Mouse (Mus musculus): ENCODE data around the gene Nop56. TPM values are rescaled to one million over a fixed set of nuclear protein-coding genes. Genes with fewer than 3 reads are reported as not detected.

Nop56 gene
- 237 and 239 TPM in 2 replicates for polyA plus RNA-seq (2015; fragmentation: Nextera tagmentation; extraction: Ambion mirVana)

GRCm38 (mm10) chr2:130274149-130274861 lies at the start of gene Nop56:
Nop56 (plus strand) TSS chr2:130274430.
- H3K4me3 ChIP-seq (ENCODE audit: low read depth, low read length) = peak within 1 kb of the TSS; percentile 83
- H3K27ac ChIP-seq (ENCODE audit: low read length) = peak within 1 kb of the TSS; percentile 91
- H3K9ac ChIP-seq (ENCODE audit: low read depth, low read length) = peak within 1 kb of the TSS; percentile 91
- ATAC-seq = peak; percentile 97
- peak within 1 kb of the TSS; percentile 82 for H3K4me2 ChIP-seq (ENCODE audit: low read length)
- no peaks in the 10 kb centered on the region for H3K27me3 ChIP-seq (ENCODE audit: control insufficient read depth, insufficient read depth, low read depth, low read length)
- peaks cover 27% of the 10 kb centered on the region for H3K4me1 ChIP-seq (ENCODE audit: control insufficient read depth, insufficient read depth, low read length)
- peaks cover 29% of the 10 kb centered on the region for H3K36me3 ChIP-seq (ENCODE audit: control insufficient read depth, insufficient read depth, low read length)
- H3K9me3 ChIP-seq (replicated peaks; ENCODE audit: control insufficient read depth, low read length, poor library complexity, severe bottlenecking) = no peaks in the 10 kb centered on the region
- WGBS = under 1% methylated on average over 68 of the region's 68 CpGs

- H3K4me2 ChIP-seq (ENCODE audit: low read length) = no peak overlapping the region
- H3K9ac ChIP-seq (ENCODE audit: low read depth, low read length) = no peak overlapping the region
- H3K27me3 ChIP-seq (ENCODE audit: control insufficient read depth, insufficient read depth, low read depth, low read length) = no peaks in the 10 kb centered on the region
- no peak overlapping the region for H3K27ac ChIP-seq (ENCODE audit: low read length)
- 43% methylated on average over 9 of the region's 9 CpGs for WGBS
- H3K9me3 ChIP-seq (replicated peaks; ENCODE audit: control insufficient read depth, low read length, poor library complexity, severe bottlenecking) = no peaks in the 10 kb centered on the region
- no peaks in the 10 kb centered on the region for H3K4me1 ChIP-seq (ENCODE audit: control insufficient read depth, insufficient read depth, low read length)
- H3K36me3 ChIP-seq (ENCODE audit: control insufficient read depth, insufficient read depth, low read length) = no peaks in the 10 kb centered on the region
- no peak for ATAC-seq
- H3K4me3 ChIP-seq (ENCODE audit: low read depth, low read length) = no peak overlapping the region
Measured at GRCm38 (mm10) chr2:130246912-130247311, 27.3 kb upstream of the Nop56 start.

GRCm38 (mm10) chr2:130248226-130248625 lies 26.0 kb upstream of the Nop56 start:
- Histone ChIP-seq H3K4me2 (ENCODE audit: low read length) (no peak overlapping the region), H3K4me1 (ENCODE audit: control insufficient read depth, insufficient read depth, low read length) (no peaks in the 10 kb centered on the region), H3K9me3 (replicated peaks; ENCODE audit: control insufficient read depth, low read length, poor library complexity, severe bottlenecking) (no peaks in the 10 kb centered on the region), H3K27ac (ENCODE audit: low read length) (no peak overlapping the region), H3K9ac (ENCODE audit: low read depth, low read length) (no peak overlapping the region), H3K36me3 (ENCODE audit: control insufficient read depth, insufficient read depth, low read length) (no peaks in the 10 kb centered on the region), H3K4me3 (ENCODE audit: low read depth, low read length) (no peak overlapping the region), H3K27me3 (ENCODE audit: control insufficient read depth, insufficient read depth, low read depth, low read length) (no peaks in the 10 kb centered on the region)
- ATAC-seq = no peak
- WGBS = 77% methylated on average over 7 of the region's 7 CpGs

- H3K9ac ChIP-seq (ENCODE audit: low read depth, low read length) = no peak overlapping the region
- H3K36me3 ChIP-seq (ENCODE audit: control insufficient read depth, insufficient read depth, low read length) = no peaks in the 10 kb centered on the region
- no peaks in the 10 kb centered on the region for H3K27me3 ChIP-seq (ENCODE audit: control insufficient read depth, insufficient read depth, low read depth, low read length)
- ATAC-seq = no peak
- no peak overlapping the region for H3K4me2 ChIP-seq (ENCODE audit: low read length)
- no peak overlapping the region for H3K4me3 ChIP-seq (ENCODE audit: low read depth, low read length)
- H3K27ac ChIP-seq (ENCODE audit: low read length) = no peak overlapping the region
- WGBS = 88% methylated on average over 4 of the region's 4 CpGs
- H3K9me3 ChIP-seq (replicated peaks; ENCODE audit: control insufficient read depth, low read length, poor library complexity, severe bottlenecking) = no peaks in the 10 kb centered on the region
- H3K4me1 ChIP-seq (ENCODE audit: control insufficient read depth, insufficient read depth, low read length) = no peaks in the 10 kb centered on the region
Measured at GRCm38 (mm10) chr2:130256762-130257161, 17.5 kb upstream of the Nop56 start.

- H3K36me3 ChIP-seq (ENCODE audit: control insufficient read depth, insufficient read depth, low read length) = no peaks in the 10 kb centered on the region
- ATAC-seq = no peak
- H3K4me2 ChIP-seq (ENCODE audit: low read length) = no peak overlapping the region
- WGBS = 98% methylated on average over 4 of the region's 4 CpGs
- no peak overlapping the region for H3K9ac ChIP-seq (ENCODE audit: low read depth, low read length)
- no peak overlapping the region for H3K27ac ChIP-seq (ENCODE audit: low read length)
- H3K4me3 ChIP-seq (ENCODE audit: low read depth, low read length) = no peak overlapping the region
- no peaks in the 10 kb centered on the region for H3K27me3 ChIP-seq (ENCODE audit: control insufficient read depth, insufficient read depth, low read depth, low read length)
- H3K4me1 ChIP-seq (ENCODE audit: control insufficient read depth, insufficient read depth, low read length) = no peaks in the 10 kb centered on the region
- no peaks in the 10 kb centered on the region for H3K9me3 ChIP-seq (replicated peaks; ENCODE audit: control insufficient read depth, low read length, poor library complexity, severe bottlenecking)
Measured at GRCm38 (mm10) chr2:130260822-130261221, 13.4 kb upstream of the Nop56 start.

GRCm38 (mm10) chr2:130261914-130262313 lies 12.3 kb upstream of the Nop56 start:
- Histone ChIP-seq H3K36me3 (ENCODE audit: control insufficient read depth, insufficient read depth, low read length) (no peaks in the 10 kb centered on the region), H3K4me2 (ENCODE audit: low read length) (no peak overlapping the region), H3K4me1 (ENCODE audit: control insufficient read depth, insufficient read depth, low read length) (no peaks in the 10 kb centered on the region), H3K27ac (ENCODE audit: low read length) (no peak overlapping the region), H3K9me3 (replicated peaks; ENCODE audit: control insufficient read depth, low read length, poor library complexity, severe bottlenecking) (no peaks in the 10 kb centered on the region), H3K4me3 (ENCODE audit: low read depth, low read length) (no peak overlapping the region), H3K9ac (ENCODE audit: low read depth, low read length) (no peak overlapping the region), H3K27me3 (ENCODE audit: control insufficient read depth, insufficient read depth, low read depth, low read length) (no peaks in the 10 kb centered on the region)
- 88% methylated on average over 2 of the region's 2 CpGs for WGBS
- ATAC-seq = no peak

- H3K9ac ChIP-seq (ENCODE audit: low read depth, low read length) = no peak overlapping the region
- H3K27me3 ChIP-seq (ENCODE audit: control insufficient read depth, insufficient read depth, low read depth, low read length) = no peaks in the 10 kb centered on the region
- no peak overlapping the region for H3K4me3 ChIP-seq (ENCODE audit: low read depth, low read length)
- no peak for ATAC-seq
- no peaks in the 10 kb centered on the region for H3K36me3 ChIP-seq (ENCODE audit: control insufficient read depth, insufficient read depth, low read length)
- H3K4me1 ChIP-seq (ENCODE audit: control insufficient read depth, insufficient read depth, low read length) = no peaks in the 10 kb centered on the region
- 90% methylated on average over 2 of the region's 2 CpGs for WGBS
- H3K9me3 ChIP-seq (replicated peaks; ENCODE audit: control insufficient read depth, low read length, poor library complexity, severe bottlenecking) = no peaks in the 10 kb centered on the region
- no peak overlapping the region for H3K27ac ChIP-seq (ENCODE audit: low read length)
- H3K4me2 ChIP-seq (ENCODE audit: low read length) = no peak overlapping the region
Measured at GRCm38 (mm10) chr2:130262398-130262797, 11.8 kb upstream of the Nop56 start.

- Histone ChIP-seq H3K36me3 (ENCODE audit: control insufficient read depth, insufficient read depth, low read length) (no peaks in the 10 kb centered on the region), H3K4me3 (ENCODE audit: low read depth, low read length) (no peak overlapping the region), H3K27ac (ENCODE audit: low read length) (no peak overlapping the region), H3K4me1 (ENCODE audit: control insufficient read depth, insufficient read depth, low read length) (no peaks in the 10 kb centered on the region), H3K9me3 (replicated peaks; ENCODE audit: control insufficient read depth, low read length, poor library complexity, severe bottlenecking) (no peaks in the 10 kb centered on the region), H3K4me2 (ENCODE audit: low read length) (no peak overlapping the region), H3K9ac (ENCODE audit: low read depth, low read length) (no peak overlapping the region), H3K27me3 (ENCODE audit: control insufficient read depth, insufficient read depth, low read depth, low read length) (no peaks in the 10 kb centered on the region)
- 96% methylated on average over 1 of the region's 1 CpGs for WGBS
- ATAC-seq = no peak
Measured at GRCm38 (mm10) chr2:130265520-130265919, 8.7 kb upstream of the Nop56 start.

- no peak overlapping the region for H3K4me2 ChIP-seq (ENCODE audit: low read length)
- WGBS = 73% methylated on average over 7 of the region's 7 CpGs
Measured at GRCm38 (mm10) chr2:130268074-130268473, 6.2 kb upstream of the Nop56 start.

More at GRCm38 (mm10) chr2:130268074-130268473, 6.2 kb upstream of the Nop56 start:
- ATAC-seq = no peak
- Histone ChIP-seq H3K4me3 (ENCODE audit: low read depth, low read length) (no peak overlapping the region), H3K9ac (ENCODE audit: low read depth, low read length) (no peak overlapping the region), H3K27ac (ENCODE audit: low read length) (no peak overlapping the region), H3K36me3 (ENCODE audit: control insufficient read depth, insufficient read depth, low read length) (no peaks in the 10 kb centered on the region), H3K4me1 (ENCODE audit: control insufficient read depth, insufficient read depth, low read length) (peaks cover 3% of the 10 kb centered on the region), H3K9me3 (replicated peaks; ENCODE audit: control insufficient read depth, low read length, poor library complexity, severe bottlenecking) (no peaks in the 10 kb centered on the region), H3K27me3 (ENCODE audit: control insufficient read depth, insufficient read depth, low read depth, low read length) (no peaks in the 10 kb centered on the region)

All from midbrain, embryonic 16.5 days (tissue).